Mouse (Mus musculus) adipocyte (in vitro differentiated cells): ENCODE measurements at regions not wholly inside any gene's neighbourhood (a gene's known extent, or its start where the extent isn't known, plus 50 kb on each side); places are given as distances from the start of the nearest gene placed in this dataset.
A peak's percentile ranks its signal among the peaks of the same experiment; 100 is the strongest.
"Not testable (repeated sequence)": the region's sequence is repeated elsewhere in the genome, so short reads cannot be mapped to it uniquely, and the experiment has no call there.

Source experiments
- DNase-seq: peaks from one replicate; pipeline ENCODE4 v3.0.0-alpha.2; 2016; ENCODE audit warnings: low spot score

DNA sequence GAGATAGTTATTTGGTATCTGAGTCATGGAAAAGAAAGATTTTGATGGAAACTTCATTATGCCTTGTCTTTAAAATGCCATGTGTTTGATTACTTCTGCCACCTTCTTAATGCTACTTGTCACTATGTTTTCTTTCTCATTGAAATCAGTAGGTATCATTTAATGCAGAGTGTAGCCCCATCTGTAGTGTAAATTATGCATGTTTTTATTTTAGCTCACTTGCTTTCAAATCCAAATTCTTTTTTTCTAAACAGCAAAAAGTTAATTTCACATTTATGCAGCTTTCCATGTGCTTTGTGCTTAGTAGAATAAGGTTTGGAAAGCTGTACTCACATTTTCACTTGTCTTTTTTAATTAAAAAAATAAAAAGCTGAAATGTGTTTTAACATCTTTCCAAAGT, 748.0 kb upstream of the Epha7 start:
- DNase-seq, result no peak

- DNase-seq, result no peak
Observed at GRCm38 (mm10) chr4:28065828-28066227, 747.1 kb upstream of the Epha7 start.

DNA sequence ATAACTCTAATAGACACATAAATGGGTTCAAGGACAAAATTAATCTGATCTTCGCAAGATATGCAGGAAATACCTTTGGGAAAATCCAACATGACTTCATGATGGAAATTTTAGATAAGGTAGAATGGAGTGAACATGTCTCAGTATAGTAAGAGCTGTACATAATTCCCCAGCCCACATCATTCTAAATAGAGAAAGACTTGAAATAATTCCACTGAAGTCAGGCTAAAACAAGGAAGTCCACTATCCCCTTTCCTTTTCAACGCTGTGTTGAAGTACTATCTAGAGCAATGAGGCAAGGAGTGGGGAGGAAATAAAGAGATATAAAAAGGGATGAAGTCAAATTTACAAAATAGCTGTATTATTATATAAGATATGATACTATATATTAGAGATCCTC, 733.9 kb upstream of the Epha7 start:
- DNase-seq, result no peak

DNA sequence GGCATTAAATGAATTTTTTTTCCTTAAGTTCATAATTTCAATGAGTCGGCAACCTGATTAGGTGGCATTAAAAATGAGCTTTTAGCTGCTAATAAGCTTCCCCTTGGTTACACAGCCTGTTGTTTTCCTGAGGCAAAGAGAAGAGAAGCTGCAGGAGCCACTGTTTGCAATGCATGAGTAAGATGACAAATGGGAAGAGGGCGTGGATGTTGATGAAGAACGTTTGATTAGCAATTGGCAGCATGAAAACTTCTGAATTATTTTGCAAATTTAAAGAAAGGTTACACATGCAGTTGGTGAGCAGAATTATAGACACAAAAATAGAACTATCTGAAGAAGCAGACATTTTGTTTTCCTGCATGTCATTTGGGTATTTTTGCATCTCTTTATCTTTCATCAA, 720.1 kb upstream of the Epha7 start:
- DNase-seq, result no peak

DNA sequence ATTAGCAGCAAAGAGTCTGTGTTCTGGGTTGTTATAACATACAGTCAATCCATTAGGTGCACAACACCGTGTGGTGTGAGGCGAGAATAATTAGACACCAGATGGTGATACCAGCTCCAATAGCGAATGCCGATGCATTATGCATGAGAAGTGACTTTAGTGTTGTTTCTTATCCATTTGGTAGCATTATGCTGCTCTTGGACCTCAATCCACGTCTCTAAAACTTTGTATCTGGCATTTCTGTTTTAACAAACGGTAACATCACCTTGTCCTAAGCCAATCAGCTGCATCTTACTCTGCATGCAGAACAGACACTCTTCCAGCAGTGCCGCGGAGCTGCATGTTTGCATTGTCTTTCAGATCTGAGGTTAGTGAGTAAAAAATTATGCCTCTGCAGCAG, 669.8 kb upstream of the Epha7 start:
- no peak for DNase-seq

- DNase-seq, result no peak
Observed at GRCm38 (mm10) chr4:28155116-28155515, 657.8 kb upstream of the Epha7 start.

GRCm38 (mm10) chr4:28176771-28177170, 636.2 kb upstream of the Epha7 start:
- DNase-seq, result peak; percentile 93

DNA sequence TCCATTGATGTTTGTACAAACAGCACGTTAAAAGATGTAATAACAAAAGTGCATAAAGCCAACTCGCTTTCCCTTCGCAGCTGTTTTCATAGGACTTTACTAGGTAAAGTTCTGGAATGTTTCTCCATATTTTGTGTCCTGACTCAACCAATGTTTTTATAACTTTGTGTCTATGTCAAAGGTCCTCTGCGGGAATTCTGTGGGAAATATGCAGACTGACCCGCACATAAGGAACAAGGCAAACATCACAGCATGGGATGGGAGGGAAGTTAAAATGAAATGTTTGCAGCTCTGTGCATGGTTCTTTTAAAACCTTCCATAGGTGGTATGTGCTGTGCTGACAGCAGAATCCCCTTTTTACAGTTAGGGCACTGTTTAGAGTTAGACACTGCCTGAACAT, 622.1 kb upstream of the Epha7 start:
- no peak for DNase-seq

DNA sequence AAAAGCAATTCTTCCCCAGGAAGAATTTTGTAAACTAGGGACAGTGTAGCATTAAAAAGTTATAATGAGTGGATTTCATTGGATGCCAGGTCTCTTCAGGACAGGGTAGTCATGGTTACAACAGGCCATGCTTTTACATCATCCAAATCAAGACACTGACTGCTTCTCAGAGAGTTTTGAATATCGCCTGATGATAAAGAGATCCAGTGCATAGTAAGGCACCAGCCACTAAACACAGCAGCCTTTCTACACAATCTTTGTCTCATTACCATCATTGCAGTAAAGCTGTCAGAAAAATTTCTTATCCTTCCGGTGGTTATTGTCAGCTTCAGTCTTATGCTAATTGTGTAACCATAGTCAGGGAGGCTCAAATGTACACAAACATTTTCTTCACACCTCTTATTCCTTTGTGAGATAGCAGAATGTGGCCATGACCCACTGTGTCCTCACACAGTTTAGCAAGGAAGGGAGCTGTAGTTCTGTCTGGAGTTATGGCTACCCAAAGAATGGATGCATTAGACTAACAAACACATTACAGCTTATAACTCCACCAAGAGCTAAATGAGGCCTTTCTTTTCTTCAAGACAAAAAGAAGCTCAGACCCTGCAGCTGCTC, 585.2 kb upstream of the Epha7 start:
- no peak for DNase-seq

GRCm38 (mm10) chr4:28235516-28235915, 577.4 kb upstream of the Epha7 start:
- DNase-seq, result not testable (repeated sequence)

DNA sequence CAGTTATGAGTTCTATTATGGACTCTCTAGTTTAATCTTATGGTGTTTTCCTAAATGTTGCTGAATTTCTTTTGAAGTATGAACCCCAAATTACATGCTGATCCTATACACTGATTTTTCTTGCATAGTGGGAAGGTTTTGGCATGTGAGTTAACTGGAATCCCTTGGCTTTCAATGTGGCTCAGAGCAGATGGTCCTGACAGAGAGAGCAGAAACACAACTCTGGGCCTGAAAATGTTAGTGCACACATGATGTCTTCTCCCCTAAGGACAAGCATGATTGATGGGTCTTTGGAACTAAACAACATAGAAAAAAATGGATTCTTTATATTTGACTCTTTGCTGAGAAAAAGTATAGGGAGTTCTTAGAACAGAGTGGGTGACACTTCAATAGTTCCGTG, 570.7 kb upstream of the Epha7 start:
- DNase-seq, result no peak
